In the genomic region with DNA sequence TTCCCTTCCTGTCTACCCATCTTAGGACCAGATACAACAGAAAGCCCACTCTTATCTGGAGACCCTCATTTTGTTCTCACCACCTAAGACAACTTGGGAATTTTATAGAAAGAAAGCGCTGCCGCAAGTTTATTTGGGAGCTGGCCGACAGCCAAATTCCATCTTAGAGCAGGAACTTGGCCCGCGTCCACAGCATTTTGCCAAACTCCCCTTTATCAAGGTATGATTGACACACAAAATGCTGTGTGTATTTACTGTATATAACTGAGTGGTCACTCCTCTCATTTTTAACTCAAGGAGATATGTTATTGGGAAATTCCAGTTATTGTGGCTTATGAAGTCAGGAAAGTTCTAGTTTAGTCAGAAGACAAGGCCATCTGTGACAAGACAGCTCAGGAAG, we compare ENCODE assay signal across 8 mouse cellular contexts. TPM values are rescaled to one million over a fixed set of nuclear protein-coding genes. Genes with fewer than 3 reads are reported as not detected.
DNase-seq lines count a peak whose midpoint lies in the region; ATAC-seq lines count a peak whose summit lies in the region.

No protein-coding gene starts in this region.

- peaks cover 12% of the 10 kb centered on the region for H3K4me1 ChIP-seq in kidney, embryonic 15.5 days
- peaks cover 17% of the 10 kb centered on the region; the same call in 1 of the 2 replicates for H3K4me1 ChIP-seq in stomach, embryonic 14.5 days (ENCODE audit: control insufficient read depth, insufficient read depth, low read length)

- 0 out of 2 replicates have a peak overlapping the region, but pooled peaks have one; percentile 19 for H3K27ac ChIP-seq in kidney, embryonic 15.5 days
- peak overlapping the region; percentile 23; the same call in 1 of the 2 replicates for H3K27ac ChIP-seq in stomach, embryonic 14.5 days (ENCODE audit: low read length)

- WGBS in kidney, embryonic 15.5 days, result 49% methylated on average over 5 of the region's 5 CpGs
- 19% methylated on average over 5 of the region's 5 CpGs for WGBS in stomach, embryonic 14.5 days

- H3K27me3 ChIP-seq in kidney, embryonic 15.5 days, result no peaks in the 10 kb centered on the region; the same call in 1 of the 2 replicates
- H3K27me3 ChIP-seq in stomach, embryonic 14.5 days (ENCODE audit: control insufficient read depth, insufficient read depth, low read length), result no peaks in the 10 kb centered on the region

- 0 out of 2 replicates have a peak overlapping the region, but pooled peaks have one; percentile 22 for H3K4me2 ChIP-seq in kidney, embryonic 15.5 days
- H3K4me2 ChIP-seq in stomach, embryonic 14.5 days (replicated peaks; ENCODE audit: low read depth, low read length), result no peak overlapping the region; the same call in 1 of the 2 replicates

- H3K36me3 ChIP-seq in kidney, embryonic 15.5 days, result no peaks in the 10 kb centered on the region
- H3K36me3 ChIP-seq in stomach, embryonic 14.5 days (ENCODE audit: control insufficient read depth, insufficient read depth, low read length), result no peaks in the 10 kb centered on the region

- ATAC-seq in kidney, embryonic 15.5 days (replicated peaks; ENCODE audit: low FRiP score), result no peak
- no peak for ATAC-seq in stomach, embryonic 14.5 days (ENCODE audit: insufficient number of reproducible peaks, insufficient read depth, low FRiP score, low read depth)

- peak; percentile 28 to 53 for DNase-seq in cerebellum, postnatal 14 days
- DNase-seq in cerebellum, adult 18-20 months, result no peak
- peak; percentile 45 to 64 for DNase-seq in right cerebral cortex, postnatal 10 days (ENCODE audit: low spot score in 2 of 2)
- no peak for DNase-seq in right cerebral cortex, postnatal 36 days (ENCODE audit: low spot score in 2 of 2)
- DNase-seq in layer of hippocampus, adult 8-10 months (ENCODE audit: low spot score in 2 of 2), result no peak
- DNase-seq in spleen, adult 12 weeks (ENCODE audit: low spot score), result no peak

- no peak overlapping the region for H3K4me3 ChIP-seq in kidney, embryonic 15.5 days (replicated peaks)
- no peak overlapping the region for H3K4me3 ChIP-seq in stomach, embryonic 14.5 days (ENCODE audit: low read depth, low read length)

- H3K9me3 ChIP-seq in kidney, embryonic 15.5 days (replicated peaks), result no peaks in the 10 kb centered on the region
- H3K9me3 ChIP-seq in stomach, embryonic 14.5 days (ENCODE audit: control insufficient read depth, low read depth, low read length), result no peaks in the 10 kb centered on the region

- no peak overlapping the region for H3K9ac ChIP-seq in kidney, embryonic 15.5 days
- no peak overlapping the region for H3K9ac ChIP-seq in stomach, embryonic 14.5 days (replicated peaks; ENCODE audit: low read depth, low read length)

RNA-seq across cellular contexts. Expression of a gene that starts 8.2 kb away (rescaled TPM):
- 4.6 TPM in 2 replicates for polyA plus RNA-seq in kidney, embryonic 15.5 days (2015; fragmentation: Nextera tagmentation; extraction: Ambion mirVana)
- 7.5 and 7.8 TPM in 2 replicates for polyA plus RNA-seq in stomach, embryonic 14.5 days (2014; fragmentation: Nextera tagmentation; extraction: Ambion mirVana)
- 10 to 100 TPM; 17.6 to 33.8 (median 24.9) TPM for total RNA-seq in layer of hippocampus, adult 8-10 months (2022)

Comparison
In these comparisons a context has a peak if more than half of its experiments do, and no peak if none do; other contexts are left out.
1. DNase-seq: peak in cerebellum, postnatal 14 days (2 of 2) and right cerebral cortex, postnatal 10 days (2 of 2); none in cerebellum, adult 18-20 months (0 of 2), right cerebral cortex, postnatal 36 days (0 of 2), layer of hippocampus, adult 8-10 months (0 of 2) and spleen, adult 12 weeks (single experiment).